In genomic region chr5:101326122-101326521, GRCm38 (mm10) we compare ENCODE assay signal across 15 mouse cellular contexts.
"Had no signal": no experiment of that assay in that cellular context is flagged by ENCODE, and none has a peak within 500 bp of the region (broad histone marks: within the 10 kb centered on the region; RNA-seq: fewer than 3 reads in every experiment).

No protein-coding gene starts in this region.

- DNase-seq: kidney, adult 2 months; kidney, postnatal 25 days; layer of hippocampus, adult 9-11 months; lung, adult 2 months; lung, postnatal 10 days; midbrain, embryonic 14.5 days; right cerebral cortex, adult 18-20 months; right cerebral cortex, postnatal 25 days; thymus, postnatal 36 days had no signal

- H3K27me3 ChIP-seq: liver, embryonic 15.5 days had no signal

- H3K9me3 ChIP-seq: limb, embryonic 10.5 days; liver, embryonic 15.5 days; midbrain, embryonic 10.5 days; neural tube, embryonic 15.5 days had no signal

- H3K4me3 ChIP-seq: limb, embryonic 10.5 days; liver, embryonic 15.5 days; midbrain, embryonic 10.5 days; myocyte; neural tube, embryonic 15.5 days had no signal

- H3K4me1 ChIP-seq: liver, embryonic 15.5 days had no signal

- H3K27ac ChIP-seq: limb, embryonic 10.5 days; liver, embryonic 15.5 days; macrophage; midbrain, embryonic 10.5 days; neural tube, embryonic 15.5 days had no signal

- H3K36me3 ChIP-seq: limb, embryonic 10.5 days; liver, embryonic 15.5 days; midbrain, embryonic 10.5 days; neural tube, embryonic 15.5 days had no signal
